Comparison of ENCODE assay signal across 24 mouse cellular contexts in the genomic region with DNA sequence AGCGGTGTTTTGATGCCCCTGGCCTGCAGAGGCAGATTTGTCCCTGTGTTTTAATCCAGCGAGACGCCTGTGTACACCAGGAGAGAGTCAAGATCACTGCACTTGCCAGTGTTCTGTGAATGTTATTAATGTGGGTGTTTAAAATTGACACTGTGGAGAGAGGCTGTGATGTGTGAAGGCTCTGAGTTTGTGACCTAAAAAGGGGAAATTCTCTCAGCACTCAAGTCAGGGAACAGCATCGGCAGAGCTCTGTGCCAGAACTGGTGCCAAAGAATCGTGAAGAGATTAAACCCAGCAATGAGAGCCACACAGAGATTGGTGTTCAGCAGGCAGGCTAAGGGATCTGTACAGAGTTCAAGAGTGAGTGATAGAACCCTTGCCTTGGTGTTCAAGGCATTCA. TPM values are rescaled to one million over a fixed set of nuclear protein-coding genes. Genes with fewer than 3 reads are reported as not detected.
DNase-seq lines count a peak whose midpoint lies in the region; ATAC-seq and TF ChIP-seq lines count a peak whose summit lies in the region.
"Had no signal": no experiment of that assay in that cellular context is flagged by ENCODE, and none has a peak within 500 bp of the region (broad histone marks: within the 10 kb centered on the region; RNA-seq: fewer than 3 reads in every experiment).

No protein-coding gene starts in this region.

- H3K4me2 ChIP-seq in heart, embryonic 16.5 days (ENCODE audit: low read depth, low read length): no peak overlapping the region
- no peak overlapping the region for H3K4me2 ChIP-seq in midbrain, embryonic 16.5 days (ENCODE audit: low read length)
- H3K4me2 ChIP-seq in midbrain, embryonic 14.5 days (ENCODE audit: low read length): no peak overlapping the region
- no peak overlapping the region for H3K4me2 ChIP-seq in stomach, postnatal 0 days (replicated peaks; ENCODE audit: low read depth)
- H3K4me2 ChIP-seq in forebrain, embryonic 15.5 days (replicated peaks): no peak overlapping the region
- H3K4me2 ChIP-seq: embryonic facial prominence, embryonic 12.5 days; hindbrain, embryonic 13.5 days; liver, embryonic 13.5 days; lung, embryonic 14.5 days; midbrain, embryonic 13.5 days; neural tube, embryonic 13.5 days had no signal

- no peak for TF ChIP-seq CTCF in cerebellum, adult 2 months (IDR thresholded peaks at IDR 0.05; ENCODE audit: borderline replicate concordance, insufficient read depth, low read depth, low read length)
- no peak for TF ChIP-seq CTCF in stomach, postnatal 0 days (IDR thresholded peaks at IDR 0.05; ENCODE audit: low read depth)

- H3K4me3 ChIP-seq in cerebellum, adult 2 months (replicated peaks; ENCODE audit: insufficient read depth, low read depth, low read length): no peak overlapping the region
- H3K4me3 ChIP-seq in heart, embryonic 16.5 days (ENCODE audit: low read length): no peak overlapping the region
- H3K4me3 ChIP-seq in midbrain, embryonic 16.5 days (ENCODE audit: low read depth, low read length): no peak overlapping the region
- no peak overlapping the region for H3K4me3 ChIP-seq in midbrain, embryonic 14.5 days (replicated peaks; ENCODE audit: low read depth, low read length)
- H3K4me3 ChIP-seq in stomach, postnatal 0 days (ENCODE audit: low read depth, low read length): no peak overlapping the region
- H3K4me3 ChIP-seq in forebrain, embryonic 15.5 days: no peak overlapping the region
- H3K4me3 ChIP-seq: embryonic facial prominence, embryonic 12.5 days; hindbrain, embryonic 13.5 days; left cerebral cortex, adult 2 months; liver, embryonic 13.5 days; midbrain, embryonic 13.5 days; myocyte; neural tube, embryonic 13.5 days had no signal

- H3K9ac ChIP-seq in heart, embryonic 16.5 days (ENCODE audit: low read length): no peak overlapping the region
- 0 out of 2 replicates have a peak overlapping the region, but pooled peaks have one; percentile 33 for H3K9ac ChIP-seq in midbrain, embryonic 16.5 days (ENCODE audit: low read depth, low read length)
- H3K9ac ChIP-seq in midbrain, embryonic 14.5 days (replicated peaks; ENCODE audit: low read length): no peak overlapping the region
- H3K9ac ChIP-seq in stomach, postnatal 0 days (ENCODE audit: low read length): no peak overlapping the region
- no peak overlapping the region for H3K9ac ChIP-seq in forebrain, embryonic 15.5 days (replicated peaks)
- H3K9ac ChIP-seq: embryonic facial prominence, embryonic 12.5 days; hindbrain, embryonic 13.5 days; liver, embryonic 13.5 days; lung, embryonic 14.5 days; midbrain, embryonic 13.5 days; neural tube, embryonic 13.5 days had no signal

- peak; percentile 55; the same call in 1 of the 2 replicates for ATAC-seq in heart, embryonic 16.5 days (replicated peaks; ENCODE audit: extremely low read depth, insufficient read depth, low FRiP score)
- no peak for ATAC-seq in midbrain, embryonic 16.5 days
- no peak for ATAC-seq in midbrain, embryonic 14.5 days (ENCODE audit: low FRiP score, low TSS enrichment)
- peak; percentile 58; the same call in 1 of the 2 replicates for ATAC-seq in stomach, postnatal 0 days (ENCODE audit: low FRiP score, low TSS enrichment)
- ATAC-seq in forebrain, embryonic 15.5 days (replicated peaks): no peak
- ATAC-seq: midbrain, embryonic 13.5 days had no signal

- WGBS in cerebellum, adult 2 months: 34% methylated on average over 5 of the region's 5 CpGs
- WGBS in heart, embryonic 16.5 days: 51% methylated on average over 5 of the region's 5 CpGs
- WGBS in midbrain, embryonic 16.5 days: 31% methylated on average over 5 of the region's 5 CpGs
- WGBS in midbrain, embryonic 14.5 days: 33% methylated on average over 5 of the region's 5 CpGs
- WGBS in stomach, postnatal 0 days: 38% methylated on average over 5 of the region's 5 CpGs
- 31% methylated on average over 5 of the region's 5 CpGs for WGBS in forebrain, embryonic 15.5 days

- no peak for TF ChIP-seq POLR2A in cerebellum, adult 2 months (IDR thresholded peaks at IDR 0.05; ENCODE audit: borderline replicate concordance, insufficient read depth, low read length)

- H3K27ac ChIP-seq in cerebellum, adult 2 months (ENCODE audit: insufficient read depth, low read length): no peak overlapping the region
- 0 out of 2 replicates have a peak overlapping the region, but pooled peaks have one; percentile 12 for H3K27ac ChIP-seq in heart, embryonic 16.5 days (ENCODE audit: low read length)
- H3K27ac ChIP-seq in midbrain, embryonic 16.5 days (ENCODE audit: low read length): no peak overlapping the region
- H3K27ac ChIP-seq in midbrain, embryonic 14.5 days (replicated peaks; ENCODE audit: low read depth, low read length): no peak overlapping the region
- H3K27ac ChIP-seq in stomach, postnatal 0 days (replicated peaks): peak overlapping the region; percentile 79
- no peak overlapping the region for H3K27ac ChIP-seq in forebrain, embryonic 15.5 days (replicated peaks)
- H3K27ac ChIP-seq: embryonic facial prominence, embryonic 12.5 days; hindbrain, embryonic 13.5 days; left cerebral cortex, adult 2 months; liver, embryonic 13.5 days; macrophage; midbrain, embryonic 13.5 days; neural tube, embryonic 13.5 days had no signal

- no peaks in the 10 kb centered on the region for H3K27me3 ChIP-seq in cerebellum, adult 2 months (ENCODE audit: control insufficient read depth, insufficient read depth, low read length)
- H3K27me3 ChIP-seq in heart, embryonic 16.5 days (ENCODE audit: control insufficient read depth, insufficient read depth, low read length): no peaks in the 10 kb centered on the region
- H3K27me3 ChIP-seq in midbrain, embryonic 16.5 days (ENCODE audit: control insufficient read depth, insufficient read depth, low read depth, low read length): no peaks in the 10 kb centered on the region
- H3K27me3 ChIP-seq in midbrain, embryonic 14.5 days (ENCODE audit: control insufficient read depth, insufficient read depth, low read length): no peaks in the 10 kb centered on the region
- H3K27me3 ChIP-seq in stomach, postnatal 0 days (ENCODE audit: control insufficient read depth, insufficient read depth, low read length): no peaks in the 10 kb centered on the region
- H3K27me3 ChIP-seq in forebrain, embryonic 15.5 days: no peaks in the 10 kb centered on the region
- H3K27me3 ChIP-seq: embryonic facial prominence, embryonic 12.5 days; hindbrain, embryonic 13.5 days; neural tube, embryonic 13.5 days had no signal

- peaks cover 28% of the 10 kb centered on the region for H3K4me1 ChIP-seq in cerebellum, adult 2 months (ENCODE audit: control insufficient read depth, insufficient read depth, low read length)
- H3K4me1 ChIP-seq in heart, embryonic 16.5 days (ENCODE audit: control insufficient read depth, insufficient read depth, low read length): peaks cover 8% of the 10 kb centered on the region; the same call in 1 of the 2 replicates
- H3K4me1 ChIP-seq in midbrain, embryonic 16.5 days (ENCODE audit: control insufficient read depth, insufficient read depth, low read length): peaks cover 6% of the 10 kb centered on the region
- 0 out of 2 replicates have a peak, but pooled peaks cover 6% of the 10 kb centered on the region for H3K4me1 ChIP-seq in midbrain, embryonic 14.5 days (ENCODE audit: control insufficient read depth, insufficient read depth, low read length)
- H3K4me1 ChIP-seq in stomach, postnatal 0 days (replicated peaks; ENCODE audit: control insufficient read depth, insufficient read depth): no peaks in the 10 kb centered on the region
- H3K4me1 ChIP-seq in forebrain, embryonic 15.5 days: peaks cover 19% of the 10 kb centered on the region; the same call in 1 of the 2 replicates
- H3K4me1 ChIP-seq: neural tube, embryonic 13.5 days had no signal

- intact Hi-C loops in heart, postnatal 25 days (cut with DNase I): no loop called here

- H3K36me3 ChIP-seq in heart, embryonic 16.5 days (ENCODE audit: control insufficient read depth, insufficient read depth): no peaks in the 10 kb centered on the region
- no peaks in the 10 kb centered on the region for H3K36me3 ChIP-seq in midbrain, embryonic 16.5 days (ENCODE audit: control insufficient read depth, insufficient read depth, low read length)
- no peaks in the 10 kb centered on the region for H3K36me3 ChIP-seq in midbrain, embryonic 14.5 days (ENCODE audit: control insufficient read depth, insufficient read depth, low read length)
- no peaks in the 10 kb centered on the region for H3K36me3 ChIP-seq in stomach, postnatal 0 days (ENCODE audit: control insufficient read depth, insufficient read depth, low read length)
- H3K36me3 ChIP-seq in forebrain, embryonic 15.5 days: no peaks in the 10 kb centered on the region
- H3K36me3 ChIP-seq: embryonic facial prominence, embryonic 12.5 days; hindbrain, embryonic 13.5 days; liver, embryonic 13.5 days; midbrain, embryonic 13.5 days; neural tube, embryonic 13.5 days had no signal

- H3K9me3 ChIP-seq in heart, embryonic 16.5 days (replicated peaks; ENCODE audit: control insufficient read depth, low read length): no peaks in the 10 kb centered on the region
- H3K9me3 ChIP-seq in midbrain, embryonic 16.5 days (replicated peaks; ENCODE audit: control insufficient read depth, low read length, poor library complexity, severe bottlenecking): no peaks in the 10 kb centered on the region
- no peaks in the 10 kb centered on the region for H3K9me3 ChIP-seq in midbrain, embryonic 14.5 days (ENCODE audit: control insufficient read depth, low read length)
- no peaks in the 10 kb centered on the region for H3K9me3 ChIP-seq in stomach, postnatal 0 days (ENCODE audit: control insufficient read depth, low read length)
- H3K9me3 ChIP-seq in forebrain, embryonic 15.5 days: no peaks in the 10 kb centered on the region
- H3K9me3 ChIP-seq: embryonic facial prominence, embryonic 12.5 days; hindbrain, embryonic 13.5 days; liver, embryonic 13.5 days; midbrain, embryonic 13.5 days; neural tube, embryonic 13.5 days had no signal

- no peak for TF ChIP-seq EP300 in stomach, postnatal 0 days (optimal IDR thresholded peaks at IDR 0.05)

- peak; percentile 25 to 40 for DNase-seq in cerebellum, adult 2 months
- no peak for DNase-seq in cerebellum, postnatal 4 days (ENCODE audit: low spot score in 2 of 2)
- no peak for DNase-seq in heart, postnatal 25 days (ENCODE audit: low spot score)
- no peak for DNase-seq in midbrain, embryonic 14.5 days
- DNase-seq in stomach, postnatal 0 days (ENCODE audit: low spot score): no peak
- DNase-seq: adrenal gland, postnatal 14 days; cerebellum, postnatal 10 days; kidney, adult 8-10 months; kidney, postnatal 10 days; liver, embryonic 13.5 days; lung, embryonic 14.5 days; retina, postnatal 1 day; right cerebral cortex, postnatal 4 days; thymus, postnatal 14 days had no signal

RNA-seq across cellular contexts. Expression of gene Nsmce4a, which starts 17.3 kb away (rescaled TPM):
- 69.1 and 74.9 TPM in 2 replicates for polyA plus RNA-seq in cerebellum, adult 2 months (2012; rRNA removed)
- polyA plus RNA-seq in heart, embryonic 16.5 days (2015; fragmentation: Nextera tagmentation; extraction: Ambion mirVana): 123 and 132 TPM in 2 replicates
- total RNA-seq in heart, postnatal 25 days (2021): 10 to 100 TPM; 38.5 to 46.1 TPM
- polyA plus RNA-seq in midbrain, embryonic 16.5 days (2015; fragmentation: Nextera tagmentation; extraction: Ambion mirVana): 70.3 and 73.2 TPM in 2 replicates
- polyA plus RNA-seq in midbrain, embryonic 14.5 days (2014; fragmentation: Nextera tagmentation; extraction: Ambion mirVana): 99.1 and 114 TPM in 2 replicates
- 89.7 and 93.1 TPM in 2 replicates for polyA plus RNA-seq in stomach, postnatal 0 days (2015; fragmentation: Nextera tagmentation; extraction: Ambion mirVana)
- polyA plus RNA-seq in forebrain, embryonic 15.5 days (2015; fragmentation: Nextera tagmentation; extraction: Ambion mirVana): 108 and 113 TPM in 2 replicates

RNA-seq across cellular contexts. Expression of gene Tacc2, which starts 21.6 kb away (rescaled TPM):
- 65.9 and 66.7 TPM in 2 replicates for polyA plus RNA-seq in cerebellum, adult 2 months (2012; rRNA removed)
- 45.0 and 47.0 TPM in 2 replicates for polyA plus RNA-seq in heart, embryonic 16.5 days (2015; fragmentation: Nextera tagmentation; extraction: Ambion mirVana)
- total RNA-seq in heart, postnatal 25 days (2021): 100 to 1,000 TPM; 364 to 380 TPM
- polyA plus RNA-seq in midbrain, embryonic 16.5 days (2015; fragmentation: Nextera tagmentation; extraction: Ambion mirVana): 61.1 and 66.3 TPM in 2 replicates
- 50.8 and 72.4 TPM in 2 replicates for polyA plus RNA-seq in midbrain, embryonic 14.5 days (2014; fragmentation: Nextera tagmentation; extraction: Ambion mirVana)
- polyA plus RNA-seq in stomach, postnatal 0 days (2015; fragmentation: Nextera tagmentation; extraction: Ambion mirVana): 15.6 and 17.1 TPM in 2 replicates
- 53.5 and 56.5 TPM in 2 replicates for polyA plus RNA-seq in forebrain, embryonic 15.5 days (2015; fragmentation: Nextera tagmentation; extraction: Ambion mirVana)

RNA-seq across cellular contexts. Expression of gene Ate1, which starts 35.4 kb away (rescaled TPM):
- polyA plus RNA-seq in cerebellum, adult 2 months (2012; rRNA removed): 29.7 and 34.0 TPM in 2 replicates
- 49.3 and 50.8 TPM in 2 replicates for polyA plus RNA-seq in heart, embryonic 16.5 days (2015; fragmentation: Nextera tagmentation; extraction: Ambion mirVana)
- 10 to 100 TPM; 32.2 to 32.3 TPM for total RNA-seq in heart, postnatal 25 days (2021)
- polyA plus RNA-seq in midbrain, embryonic 16.5 days (2015; fragmentation: Nextera tagmentation; extraction: Ambion mirVana): 117 and 120 TPM in 2 replicates
- polyA plus RNA-seq in midbrain, embryonic 14.5 days (2014; fragmentation: Nextera tagmentation; extraction: Ambion mirVana): 113 and 122 TPM in 2 replicates
- 40.4 and 56.4 TPM in 2 replicates for polyA plus RNA-seq in stomach, postnatal 0 days (2015; fragmentation: Nextera tagmentation; extraction: Ambion mirVana)
- polyA plus RNA-seq in forebrain, embryonic 15.5 days (2015; fragmentation: Nextera tagmentation; extraction: Ambion mirVana): 87.5 and 96.2 TPM in 2 replicates

Comparison
In these comparisons a context has a peak if more than half of its experiments do, and no peak if none do; other contexts are left out.
1. DNase-seq: peak in cerebellum, adult 2 months (2 of 2); none in cerebellum, postnatal 4 days (0 of 2), heart, postnatal 25 days (single experiment), midbrain, embryonic 14.5 days (single experiment) and stomach, postnatal 0 days (single experiment).
2. H3K27ac ChIP-seq: peak in heart, embryonic 16.5 days (single experiment) and stomach, postnatal 0 days (single experiment); none in cerebellum, adult 2 months (single experiment), midbrain, embryonic 16.5 days (single experiment), midbrain, embryonic 14.5 days (single experiment) and forebrain, embryonic 15.5 days (single experiment).
3. ATAC-seq: peak in heart, embryonic 16.5 days (single experiment) and stomach, postnatal 0 days (single experiment); none in midbrain, embryonic 16.5 days (single experiment), midbrain, embryonic 14.5 days (single experiment) and forebrain, embryonic 15.5 days (single experiment).